Mouse (Mus musculus): ENCODE data around the gene Mbnl2.
"Not testable (repeated sequence)": the region's sequence is repeated elsewhere in the genome, so short reads cannot be mapped to it uniquely, and the experiment has no call there.

Gene Mbnl2

DNA sequence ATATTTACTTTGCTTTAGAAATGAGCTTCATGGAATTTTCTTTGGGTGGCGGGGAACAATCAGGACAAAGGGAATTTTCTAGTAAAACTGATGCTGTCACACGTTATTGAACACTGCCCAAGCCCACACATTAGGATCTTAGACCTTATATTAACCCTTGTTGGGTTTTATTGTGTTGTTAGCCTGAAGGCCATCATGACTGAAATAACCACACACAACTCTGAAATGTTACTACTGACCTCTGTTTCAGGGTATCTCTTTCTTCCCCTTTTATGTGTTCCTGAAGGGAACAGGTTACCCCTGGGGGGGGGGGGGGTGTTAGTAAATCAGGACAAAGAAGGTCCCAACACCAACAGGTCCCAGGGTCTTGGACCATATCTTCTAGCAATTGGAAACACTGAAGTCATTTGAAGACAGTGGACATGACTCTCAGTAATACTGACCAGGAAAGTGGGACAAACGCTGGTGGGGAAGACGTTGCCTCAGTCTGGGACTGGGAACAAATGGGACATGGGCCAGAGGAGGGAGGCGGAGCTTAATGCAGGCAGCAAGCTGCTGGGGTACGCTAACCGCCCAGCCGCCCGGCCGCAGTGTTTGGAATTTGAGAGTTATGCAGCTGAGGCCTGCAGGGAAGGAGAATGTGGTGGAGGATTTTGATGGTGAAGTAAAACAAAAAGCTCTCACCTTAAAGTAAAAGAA lies 80.4 kb downstream of the Mbnl2 start:
- no peak for DNase-seq (ENCODE audit: low read depth)

DNA sequence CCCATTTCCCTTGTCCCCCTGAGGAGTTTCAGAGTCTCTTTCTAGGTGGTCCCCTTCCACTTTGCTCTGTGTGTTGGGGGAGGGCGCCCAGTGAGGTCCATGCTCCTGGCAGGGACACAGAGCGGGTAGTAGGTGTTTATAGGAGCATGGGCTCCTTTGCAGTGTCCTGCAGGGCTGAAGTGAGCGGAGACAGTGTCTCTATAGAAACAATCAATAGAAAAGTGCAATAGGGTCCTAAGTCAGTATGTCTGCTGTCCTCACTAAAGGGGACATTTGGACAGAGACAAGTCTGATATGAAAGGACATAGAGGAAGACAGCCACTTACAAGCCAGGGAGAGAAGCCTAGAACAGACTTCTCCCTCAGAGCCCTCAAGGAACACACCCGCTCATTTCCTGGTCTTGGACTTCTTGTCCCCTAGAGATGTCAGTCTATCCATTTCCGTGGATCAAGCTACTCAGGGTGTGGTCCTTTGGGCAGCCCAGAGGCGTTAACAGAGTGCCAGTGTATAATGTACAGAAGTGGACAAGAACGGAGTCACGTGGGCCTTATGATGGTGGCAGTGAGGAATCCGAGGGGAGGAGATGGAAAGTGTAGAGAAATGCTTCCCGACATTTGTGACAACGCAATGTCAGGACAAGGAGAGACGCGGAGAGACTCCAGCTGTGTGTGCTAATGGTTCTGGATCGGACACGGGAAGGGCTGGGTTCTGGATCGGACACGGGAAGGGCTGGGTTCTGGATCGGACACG lies 82.0 kb downstream of the Mbnl2 start:
- DNase-seq (ENCODE audit: low read depth), result no peak

DNA sequence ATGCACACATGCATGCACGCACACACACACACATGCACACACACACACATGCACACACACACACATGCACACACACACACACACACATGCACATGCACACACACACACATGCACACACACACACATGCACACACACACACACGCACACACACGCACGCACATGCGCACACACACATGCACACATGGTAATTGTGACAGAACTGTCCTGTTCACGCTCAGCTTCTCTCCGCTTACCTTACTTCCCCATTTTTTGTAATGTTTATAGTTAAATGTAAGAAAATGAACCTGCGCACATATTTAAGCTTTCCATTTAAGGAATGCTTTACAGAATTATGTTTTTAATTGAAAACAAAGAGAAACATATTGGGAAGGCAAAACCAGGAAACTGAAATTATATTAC lies 84.1 kb downstream of the Mbnl2 start:
- DNase-seq (ENCODE audit: low read depth), result not testable (repeated sequence)

DNA sequence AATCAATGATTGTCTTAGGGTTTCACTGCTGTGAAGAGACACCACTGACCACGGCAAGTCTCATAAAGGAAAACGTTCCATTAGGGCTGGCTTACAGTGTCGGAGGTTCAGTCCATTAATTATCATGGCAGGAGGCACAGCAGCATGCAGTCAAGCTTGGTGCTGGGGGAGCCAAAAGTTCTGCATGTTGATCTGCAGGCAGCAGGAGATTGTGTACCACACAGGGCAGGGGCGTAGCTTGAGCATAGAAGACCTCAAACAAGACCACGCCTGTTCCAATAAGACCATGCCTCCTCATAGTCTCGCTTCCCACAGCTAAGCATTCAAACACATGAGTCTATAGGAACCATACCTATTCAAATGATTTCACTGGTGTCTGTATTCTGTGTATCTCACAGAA lies 85.7 kb downstream of the Mbnl2 start:
- no peak for DNase-seq (ENCODE audit: low read depth)

DNA sequence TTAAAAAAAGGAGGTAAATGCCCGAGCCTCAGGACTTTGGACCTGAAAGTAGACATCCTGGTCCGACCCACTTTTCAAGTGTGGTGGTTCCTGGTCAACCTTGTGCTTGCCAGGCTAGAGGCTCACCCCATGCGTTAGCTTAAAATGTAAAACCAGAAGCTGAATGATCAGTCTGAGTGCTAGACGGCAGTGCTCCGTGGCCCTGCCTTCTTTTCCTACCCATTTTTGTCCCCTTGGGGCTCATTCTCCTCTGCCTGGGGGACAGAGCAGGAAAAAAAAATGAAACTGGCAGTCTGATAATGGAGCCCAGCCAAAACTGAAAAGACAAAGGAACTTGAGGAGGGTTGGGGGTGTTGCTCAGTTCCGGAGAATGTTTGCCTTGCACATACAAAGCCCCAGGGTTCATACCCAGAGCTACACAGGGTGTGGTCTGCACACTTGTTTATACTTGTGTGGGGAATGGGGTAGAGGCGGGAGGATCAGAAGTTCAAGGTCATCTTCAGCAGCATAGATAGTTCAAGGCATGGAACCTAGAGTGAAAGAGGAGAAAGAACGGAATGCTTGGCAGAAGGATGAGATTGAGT lies 87.0 kb downstream of the Mbnl2 start:
- DNase-seq (ENCODE audit: low read depth), result no peak

DNA sequence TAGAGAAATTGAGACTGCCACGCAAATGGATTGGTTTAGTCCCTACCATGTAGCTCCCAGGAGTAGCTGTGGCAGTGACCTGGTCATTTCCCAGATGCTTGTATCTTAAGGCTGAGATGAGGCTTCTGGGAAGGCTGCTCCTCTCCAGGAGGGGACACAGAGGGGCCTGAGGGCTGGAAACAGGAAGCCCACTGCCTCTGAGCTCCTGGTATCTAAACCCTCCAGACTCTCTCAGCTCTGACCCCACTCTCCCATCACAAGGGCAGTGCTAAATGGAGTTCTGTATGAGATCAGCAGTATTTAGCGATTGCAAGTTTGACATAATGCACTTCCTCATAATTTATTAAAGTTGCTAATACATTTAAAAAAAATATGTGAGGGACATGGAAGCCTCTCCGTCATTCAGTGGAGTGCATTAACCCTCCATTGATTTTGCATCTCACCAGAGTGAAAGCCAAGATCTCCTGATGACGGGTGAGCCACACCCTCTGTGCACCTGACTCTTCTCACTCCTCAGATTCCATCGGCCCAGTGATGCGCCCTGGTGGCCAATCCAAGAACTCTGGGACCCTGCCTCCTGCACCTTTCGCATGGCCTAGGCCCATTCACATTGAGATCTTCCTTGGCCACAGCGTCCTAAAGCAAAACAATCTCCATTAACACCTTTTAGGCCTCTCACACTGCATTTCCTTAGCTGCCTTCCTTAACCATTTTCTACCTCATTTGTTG lies 87.8 kb downstream of the Mbnl2 start:
- no peak for DNase-seq (ENCODE audit: low read depth)

DNA sequence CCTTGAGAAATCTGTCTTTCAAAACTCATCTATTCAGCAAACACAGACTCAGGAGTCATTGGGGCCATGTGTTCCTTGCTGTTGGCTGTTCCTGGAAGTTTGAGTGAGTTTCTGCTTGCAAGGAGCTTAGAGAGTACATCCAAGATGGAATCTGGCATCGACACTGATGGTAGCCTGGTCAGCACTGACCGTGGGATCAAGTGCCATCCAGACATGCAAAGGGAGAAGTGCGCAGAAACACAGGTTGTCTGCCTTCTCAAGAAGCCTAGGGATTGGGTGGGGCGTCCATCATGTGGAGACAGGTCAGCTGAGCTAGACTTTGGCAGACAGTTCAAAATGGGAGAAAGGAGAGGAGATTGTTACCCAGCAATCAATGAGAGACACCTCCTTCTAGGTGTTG lies 89.6 kb downstream of the Mbnl2 start:
- no peak for DNase-seq (ENCODE audit: low read depth)

DNA sequence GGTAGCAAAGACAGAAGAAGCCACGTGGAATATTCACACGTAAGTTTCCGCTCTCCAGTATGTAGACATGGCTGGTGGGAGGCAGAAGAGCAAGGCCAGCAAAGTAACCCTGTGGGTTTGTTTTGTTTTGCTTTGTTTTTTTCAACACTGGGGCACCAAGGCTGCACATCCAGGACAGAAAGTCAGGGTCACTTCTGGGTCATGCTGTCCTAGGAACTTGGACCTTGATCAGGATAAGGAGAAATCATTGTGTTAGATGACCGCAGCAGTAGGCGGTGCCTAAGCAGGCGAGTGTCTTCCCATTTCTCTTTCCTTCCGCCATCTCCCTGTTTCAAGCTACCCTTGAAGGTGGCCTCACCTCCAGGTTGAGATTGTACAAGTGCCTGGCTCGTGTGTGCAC lies 91.5 kb downstream of the Mbnl2 start:
- DNase-seq (ENCODE audit: low read depth), result no peak

DNA sequence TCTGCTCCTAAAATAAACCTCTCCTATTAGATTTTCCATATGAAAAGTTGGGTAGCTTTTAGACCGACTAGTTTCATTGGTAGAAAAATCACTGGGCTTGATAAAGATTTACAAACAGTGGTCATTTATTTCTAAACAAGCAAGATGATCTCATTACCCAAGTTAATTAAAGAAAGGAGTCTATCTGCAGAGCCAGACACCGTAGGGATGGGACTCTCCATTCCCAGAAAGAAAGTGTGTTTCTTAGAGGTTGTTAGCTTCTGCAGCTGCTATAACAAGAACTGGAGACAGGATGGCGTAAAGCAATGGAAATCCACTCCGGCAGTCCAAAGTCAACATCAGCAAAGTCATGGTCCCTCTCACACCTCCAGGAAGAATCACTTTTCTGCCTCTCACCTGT lies 92.1 kb downstream of the Mbnl2 start:
- no peak for DNase-seq (ENCODE audit: low read depth)

DNA sequence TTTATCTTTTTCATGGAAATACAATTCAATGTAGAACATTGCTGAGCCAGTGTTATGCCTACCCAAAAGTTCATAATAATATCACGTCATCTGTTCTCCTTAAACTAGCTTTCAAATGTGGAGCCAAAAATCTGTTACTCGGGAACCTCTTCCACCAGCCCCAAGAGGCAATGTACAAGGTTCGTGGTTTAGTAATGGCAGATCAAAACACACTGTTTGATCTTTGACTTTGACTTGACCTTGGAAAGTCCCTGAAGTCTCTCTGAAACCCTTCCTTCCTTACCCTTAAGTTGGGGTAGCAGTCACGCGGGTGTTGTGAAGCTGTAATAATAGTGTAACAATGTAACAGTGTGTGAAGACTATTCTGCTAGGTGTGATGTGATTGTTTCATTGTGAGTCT lies 93.0 kb downstream of the Mbnl2 start:
- no peak for DNase-seq (ENCODE audit: low read depth)

DNA sequence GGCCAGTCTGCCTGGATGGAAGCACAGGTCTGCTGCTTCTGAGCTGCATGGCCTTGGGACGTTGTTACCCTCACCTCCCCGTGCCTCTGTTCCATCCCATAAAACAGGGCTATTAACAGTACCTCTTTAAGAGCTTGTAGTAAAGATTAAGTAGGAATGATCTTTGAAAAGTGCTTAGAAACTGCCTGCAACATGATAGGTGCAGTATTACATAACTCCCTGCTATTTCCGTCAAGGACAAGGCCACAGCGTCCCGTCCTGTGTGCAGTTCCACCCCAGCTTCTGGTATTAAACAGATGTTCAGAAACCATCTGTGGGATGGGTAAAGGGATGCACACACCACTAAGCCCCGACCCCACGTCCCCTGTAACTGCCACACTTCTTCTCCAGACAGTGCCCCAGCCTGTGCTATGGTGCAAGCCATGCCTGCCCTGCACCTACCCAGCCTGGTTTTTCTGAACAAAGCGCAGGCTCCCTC lies 93.5 kb downstream of the Mbnl2 start:
- DNase-seq (ENCODE audit: low read depth), result no peak

DNA sequence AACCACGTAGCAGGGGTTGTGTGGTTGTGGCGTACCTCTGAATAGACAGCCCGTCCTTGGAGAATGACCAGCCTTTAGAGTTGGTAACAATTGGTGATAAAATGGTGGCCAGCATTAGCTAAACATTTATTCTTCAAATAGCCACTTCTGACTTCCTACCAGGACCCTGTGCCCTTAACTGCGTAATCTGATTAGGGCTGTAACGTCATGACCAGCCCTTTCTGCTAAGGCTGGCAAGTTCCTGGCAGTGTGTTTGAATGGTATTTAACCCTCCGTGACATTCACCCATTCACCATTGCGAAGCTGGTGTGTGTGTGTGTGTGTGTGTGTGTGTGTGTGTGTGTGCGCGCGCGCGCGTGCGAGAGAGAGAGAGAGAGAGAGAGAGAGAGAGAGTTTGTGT lies 94.6 kb downstream of the Mbnl2 start:
- DNase-seq (ENCODE audit: low read depth), result no peak

DNA sequence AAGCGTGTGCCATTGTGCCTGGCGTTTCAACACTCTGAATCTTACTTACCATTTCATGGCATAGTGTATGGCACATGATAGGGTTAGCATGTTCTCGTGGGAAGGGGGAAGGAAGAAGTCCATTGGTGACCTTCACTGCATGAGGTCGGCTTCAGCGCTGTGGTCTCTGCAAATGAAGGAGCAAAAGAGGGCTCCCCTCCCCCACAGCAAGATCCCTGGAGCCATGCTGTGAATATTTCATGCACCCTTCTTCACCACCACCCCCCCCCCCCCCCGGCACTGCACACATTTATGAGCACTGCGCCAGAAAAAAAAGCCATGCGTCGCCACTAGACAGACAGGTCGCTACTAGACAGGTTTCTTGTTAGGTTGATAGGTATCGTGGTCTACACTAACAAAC lies 95.2 kb downstream of the Mbnl2 start:
- DNase-seq (ENCODE audit: low read depth), result no peak

DNA sequence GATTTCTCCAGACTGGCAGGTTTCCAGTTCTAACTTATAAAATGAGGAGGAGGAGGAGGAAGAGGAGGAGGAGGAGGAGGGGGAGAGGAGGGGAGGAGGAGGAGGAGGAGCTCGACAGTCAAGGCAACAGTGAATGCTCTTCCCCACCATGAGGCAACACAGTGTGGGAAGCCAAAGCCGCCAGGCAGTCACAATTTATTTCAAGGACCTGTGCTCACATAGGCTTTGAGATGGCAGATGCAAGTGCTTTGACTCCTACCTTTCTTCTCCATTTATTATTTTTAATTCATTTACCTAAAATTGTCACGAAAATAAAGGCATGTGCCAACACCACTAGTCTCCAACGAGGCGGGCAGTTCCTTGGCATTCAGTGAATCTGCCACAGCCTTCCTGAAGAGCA lies 95.7 kb downstream of the Mbnl2 start:
- no peak for DNase-seq (ENCODE audit: low read depth)

DNA sequence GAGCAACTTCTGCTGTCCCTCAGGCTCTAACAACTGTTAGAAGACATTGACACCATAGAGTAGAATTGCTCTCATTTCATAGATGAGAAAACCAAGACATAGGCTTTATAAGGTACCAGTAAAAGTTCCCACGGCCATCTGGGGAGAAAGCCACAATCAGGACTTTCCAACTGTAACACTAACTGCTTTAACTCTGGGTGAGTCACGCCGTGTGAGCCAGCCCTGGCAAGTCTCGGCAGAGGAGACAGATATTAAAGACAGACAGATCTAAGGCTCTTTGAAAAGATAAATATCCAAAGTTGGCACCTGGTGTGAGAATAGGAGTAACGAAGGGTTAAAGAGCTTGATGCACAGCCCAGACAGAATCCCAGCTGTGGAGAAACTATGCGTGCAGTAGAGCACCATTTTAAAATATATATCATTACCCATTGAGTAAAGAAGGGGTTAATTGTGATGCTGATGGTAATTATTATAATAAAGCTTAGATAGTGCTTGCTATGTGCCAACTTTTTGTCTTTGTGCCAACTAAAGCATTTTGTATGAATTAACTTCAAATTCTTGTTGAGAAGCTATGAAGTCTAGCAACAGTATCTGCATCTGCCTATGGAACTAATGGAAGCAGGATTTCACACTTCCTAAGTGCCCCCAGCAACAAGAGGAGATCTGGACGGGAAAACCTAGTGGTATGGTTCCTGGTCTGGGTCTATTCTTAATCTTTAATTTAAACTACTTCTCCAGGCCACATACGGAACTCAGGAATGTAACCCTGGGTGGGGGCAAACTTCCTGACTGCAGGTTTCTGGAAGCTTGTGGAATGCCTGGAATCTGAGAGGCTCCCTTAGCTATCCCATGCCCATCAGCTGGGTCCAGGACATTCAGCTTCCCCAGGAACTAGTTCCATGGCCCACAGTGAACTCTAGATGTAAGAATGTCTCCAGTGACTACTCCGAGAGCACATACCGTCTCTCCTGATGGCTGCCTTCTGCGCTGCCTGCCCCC lies 97.9 kb downstream of the Mbnl2 start:
- no peak for DNase-seq (ENCODE audit: low read depth)

DNA sequence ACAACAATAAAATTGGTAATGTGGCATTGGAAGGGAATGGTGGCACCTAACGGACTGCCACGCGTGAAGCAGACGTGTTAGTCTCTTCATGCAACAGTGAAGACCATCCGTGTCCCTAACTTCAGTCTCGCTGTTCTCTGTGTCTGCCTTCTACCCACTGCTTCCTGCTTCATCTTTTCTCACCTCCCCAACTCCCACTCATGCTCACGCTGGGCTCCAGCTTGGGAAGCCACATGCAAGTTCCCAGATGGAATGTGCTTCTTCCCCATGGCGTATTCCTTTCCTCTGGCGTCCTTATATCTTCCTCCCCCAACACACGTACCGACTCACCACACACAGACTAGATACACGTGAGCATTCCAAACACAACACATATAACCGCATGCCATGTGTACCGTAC lies 99.3 kb downstream of the Mbnl2 start:
- no peak for DNase-seq (ENCODE audit: low read depth)

DNA sequence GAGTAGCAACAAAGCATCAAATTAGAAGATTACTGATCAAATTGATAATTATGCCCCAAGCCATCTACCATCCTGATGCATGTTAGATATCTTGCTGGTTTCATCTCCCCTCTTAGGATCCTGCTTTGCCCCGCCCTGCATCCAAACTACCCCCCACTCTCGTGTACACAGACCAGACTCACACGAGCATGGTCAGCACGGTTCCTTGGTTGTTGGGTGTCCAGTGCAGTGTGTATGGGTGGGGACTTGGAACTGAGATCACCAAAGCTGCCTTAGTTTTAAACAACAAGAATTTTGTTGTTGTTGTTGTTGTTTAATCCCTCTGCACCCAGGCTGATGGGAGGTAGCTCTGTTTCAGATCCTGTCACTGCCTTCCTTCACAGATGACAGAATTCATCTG lies 101.7 kb downstream of the Mbnl2 start:
- no peak for DNase-seq (ENCODE audit: low read depth)

DNA sequence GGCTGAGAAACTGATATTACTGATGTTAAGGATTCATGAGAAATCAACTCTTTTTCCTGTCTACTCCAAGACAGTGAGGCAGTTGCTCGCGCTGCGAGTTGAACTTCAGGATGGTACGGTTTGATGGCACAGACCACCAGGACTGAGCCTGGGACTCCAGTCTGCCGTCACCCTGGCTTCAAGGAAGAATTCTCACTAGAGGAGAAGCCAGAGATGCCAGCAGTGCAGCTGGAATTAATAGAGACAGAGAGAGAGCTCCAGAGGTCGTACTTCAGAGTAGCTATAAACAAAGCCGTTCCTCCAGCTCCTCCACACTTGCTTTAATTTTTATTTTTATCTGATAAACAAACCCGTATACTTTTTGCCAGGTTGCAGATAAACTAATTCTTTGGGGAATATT lies 102.5 kb downstream of the Mbnl2 start:
- no peak for DNase-seq (ENCODE audit: low read depth)

DNA sequence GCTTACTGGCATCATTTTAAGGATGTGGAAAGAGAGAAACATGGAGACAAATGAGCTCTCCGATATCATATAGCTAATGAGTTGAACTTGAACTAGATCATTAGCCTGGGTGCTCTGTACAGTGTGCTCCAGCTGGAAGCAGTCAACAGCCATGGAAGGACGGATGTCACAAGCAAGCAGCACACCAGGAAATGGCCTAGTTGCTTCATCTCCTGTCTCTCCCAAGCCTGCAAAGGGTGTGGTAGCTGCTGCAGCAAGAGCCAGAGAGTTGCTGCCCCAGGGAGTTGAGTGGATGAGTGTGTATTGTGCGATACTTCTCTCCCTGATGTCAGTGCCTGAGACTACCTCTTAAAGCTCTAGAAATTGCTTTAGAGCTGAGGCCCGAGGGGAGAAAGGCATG lies 104.2 kb downstream of the Mbnl2 start:
- no peak for DNase-seq (ENCODE audit: low read depth)

DNA sequence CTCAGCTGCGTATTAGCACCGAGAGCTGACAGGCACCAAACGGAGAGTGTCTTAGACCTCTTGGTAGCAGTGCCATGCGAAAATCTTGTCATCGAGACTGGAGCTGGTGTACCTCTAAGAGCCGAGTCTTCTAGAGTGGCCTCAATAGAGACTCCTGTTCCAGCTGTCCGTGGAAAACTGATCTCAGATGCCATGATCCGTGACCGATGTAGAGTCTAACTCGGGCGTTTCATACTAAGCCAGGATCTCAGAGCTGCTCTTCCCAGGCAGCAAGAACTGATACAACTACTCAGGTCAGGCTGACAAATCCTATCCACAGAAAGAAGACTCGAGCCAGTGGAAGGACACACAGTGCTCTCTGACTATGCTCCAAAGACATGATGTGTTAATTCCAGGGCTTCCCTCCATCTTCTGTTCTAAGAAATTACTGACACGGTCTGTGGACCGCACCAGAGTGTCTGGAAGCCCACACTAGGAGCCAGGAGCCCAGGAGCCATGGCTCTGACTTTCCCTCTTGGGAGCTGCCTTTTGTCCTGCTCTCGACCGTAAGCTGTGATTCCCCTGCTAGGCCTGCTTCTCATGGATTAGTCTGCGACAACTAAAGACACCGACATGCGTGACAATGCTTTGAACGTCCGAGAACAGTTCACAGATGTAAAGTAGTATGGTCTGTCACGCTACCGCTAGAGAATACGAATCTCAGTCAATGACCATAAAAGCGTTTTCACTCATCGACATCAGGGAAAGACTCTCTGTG lies 106.1 kb downstream of the Mbnl2 start:
- DNase-seq (ENCODE audit: low read depth), result no peak

DNA sequence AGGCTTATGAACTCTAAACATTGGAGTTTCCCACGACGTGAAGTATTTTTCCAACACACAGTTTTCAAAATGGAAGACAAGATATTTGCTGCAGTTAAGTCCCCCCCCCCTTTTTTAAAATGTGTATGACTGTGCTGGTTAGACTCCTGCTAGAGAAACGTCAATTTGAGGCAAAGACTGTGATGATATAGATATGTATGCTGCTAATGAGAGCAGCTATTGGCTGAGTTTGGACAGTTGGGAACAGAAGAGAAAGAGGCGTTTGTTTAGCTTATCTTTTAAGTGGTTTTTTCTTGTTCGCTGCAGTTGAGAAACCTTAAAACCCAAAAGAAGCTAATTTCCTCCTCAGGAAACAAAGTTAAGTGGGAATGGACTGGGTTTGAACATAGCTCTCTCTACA lies 106.7 kb downstream of the Mbnl2 start:
- DNase-seq (ENCODE audit: low read depth), result no peak

Data from c-Kit-positive CD71-negative TER-119-negative erythroid progenitor cells, embryonic 14.5 days (primary cell).